8 mouse cellular contexts compared by ENCODE assay signal in genomic region chr10:44997184-44997905, GRCm38 (mm10).
DNase-seq lines count a peak whose midpoint lies in the region; ATAC-seq lines count a peak whose summit lies in the region.

No protein-coding gene starts in this region.

- H3K27me3 ChIP-seq in midbrain, embryonic 14.5 days (ENCODE audit: control insufficient read depth, insufficient read depth, low read length): no peaks in the 10 kb centered on the region

- H3K4me2 ChIP-seq in midbrain, embryonic 14.5 days (ENCODE audit: low read length): peak overlapping the region; percentile 45

- H3K9ac ChIP-seq in midbrain, embryonic 14.5 days (replicated peaks; ENCODE audit: low read length): peak overlapping the region; percentile 0; the same call in 1 of the 2 replicates

- no peaks in the 10 kb centered on the region for H3K36me3 ChIP-seq in midbrain, embryonic 14.5 days (ENCODE audit: control insufficient read depth, insufficient read depth, low read length)

- no peaks in the 10 kb centered on the region for H3K9me3 ChIP-seq in midbrain, embryonic 14.5 days (ENCODE audit: control insufficient read depth, low read length)

- peaks cover 26% of the 10 kb centered on the region for H3K4me1 ChIP-seq in midbrain, embryonic 14.5 days (ENCODE audit: control insufficient read depth, insufficient read depth, low read length)

- DNase-seq in adrenal gland, adult (ENCODE audit: inconsistent age in 2 of 2, low spot score in 1 of 2): peak; percentile 38 to 79
- no peak for DNase-seq in adrenal gland, adult 8-10 months
- DNase-seq in heart, postnatal 14 days: peak; percentile 14 to 38
- DNase-seq in kidney, postnatal 4 days: peak; percentile 41 to 61
- peak; percentile 72 for DNase-seq in midbrain, embryonic 14.5 days
- no peak for DNase-seq in thymus, postnatal 25 days
- no peak for DNase-seq in cerebellum, adult 11 months
- no peak for DNase-seq in right cerebral cortex, postnatal 14 days

- H3K27ac ChIP-seq in midbrain, embryonic 14.5 days (replicated peaks; ENCODE audit: low read depth, low read length): peak overlapping the region; percentile 37; the same call in 1 of the 2 replicates

- peak overlapping the region; percentile 1; the same call in 1 of the 2 replicates for H3K4me3 ChIP-seq in midbrain, embryonic 14.5 days (replicated peaks; ENCODE audit: low read depth, low read length)

- ATAC-seq in midbrain, embryonic 14.5 days (ENCODE audit: low FRiP score, low TSS enrichment): peak; percentile 44; the same call in 1 of the 2 replicates

- 6% methylated on average over 14 of the region's 14 CpGs for WGBS in midbrain, embryonic 14.5 days

- intact Hi-C loops in heart, postnatal 14 days (cut with DNase I): loop anchor here (10.0 kb wide), 2 partner anchors 113 to 243 kb away; no protein-coding TSS in a partner anchor

Comparison
In these comparisons a context has a peak if more than half of its experiments do, and no peak if none do; other contexts are left out.
1. DNase-seq: peak in adrenal gland, adult (2 of 2), heart, postnatal 14 days (2 of 2), kidney, postnatal 4 days (2 of 2) and midbrain, embryonic 14.5 days (single experiment); none in adrenal gland, adult 8-10 months (single experiment), thymus, postnatal 25 days (single experiment), cerebellum, adult 11 months (single experiment) and right cerebral cortex, postnatal 14 days (single experiment).